Mouse (Mus musculus): ENCODE measurements around the gene Plekha6. TPM values are rescaled to one million over a fixed set of nuclear protein-coding genes. Genes with fewer than 3 reads are reported as not detected.
"Not testable (repeated sequence)": the region's sequence is repeated elsewhere in the genome, so short reads cannot be mapped to it uniquely, and the experiment has no call there.

The Plekha6 gene
- polyA plus RNA-seq, 2 experiments: 0.81 to 2.1 TPM

DNA sequence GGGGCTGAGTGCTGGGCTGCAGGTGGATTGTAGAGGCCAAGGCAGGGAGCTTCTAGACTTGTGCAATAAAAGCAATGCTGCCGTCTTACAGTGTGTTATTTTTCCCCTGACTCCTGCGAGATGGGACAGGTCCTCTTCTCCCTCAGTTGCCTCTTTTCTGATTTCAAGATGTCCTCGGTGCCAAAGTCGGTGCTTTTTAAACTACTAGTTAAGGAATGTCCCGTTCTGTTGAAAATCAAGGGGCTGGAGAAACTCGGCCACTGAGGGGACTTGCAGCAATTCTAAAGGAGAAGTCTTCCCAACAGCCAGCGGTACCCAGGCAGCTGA is 165.6 kb downstream of the Plekha6 start:
- Histone ChIP-seq H3K9ac (replicated peaks) (no peak overlapping the region), H3K9me3 (ENCODE audit: control insufficient read depth, low read length) (no peaks in the 10 kb centered on the region), H3K36me3 (replicated peaks; ENCODE audit: control insufficient read depth, insufficient read depth, low read depth) (no peaks in the 10 kb centered on the region), H3K27me3 (ENCODE audit: control insufficient read depth, insufficient read depth, low read length) (peaks cover 16% of the 10 kb centered on the region), H3K4me2 (ENCODE audit: low read depth) (peak overlapping the region; percentile 47), H3K4me1 (replicated peaks; ENCODE audit: control insufficient read depth in 2 of 2, insufficient read depth in 2 of 2, low read length in 1 of 2) (no peaks in the 10 kb centered on the region), H3K27ac (no peak overlapping the region), H3K4me3 (ENCODE audit: insufficient read depth in 1 of 2, low read depth in 2 of 2, low read length in 2 of 2) (no peak overlapping the region)
- DNase-seq (ENCODE audit: low read depth in 3 of 3, low spot score in 3 of 3) (no peak), ATAC-seq (ENCODE audit: insufficient read depth) (no peak)
- 18% methylated on average over 7 of the region's 7 CpGs for WGBS (ENCODE audit: insufficient replicate concordance)
- TF ChIP-seq EP300 (IDR thresholded peaks at IDR 0.05; ENCODE audit: low read depth): no peak
- TF ChIP-seq CTCF (IDR thresholded peaks at IDR 0.05; ENCODE audit: low read depth): no peak

DNA sequence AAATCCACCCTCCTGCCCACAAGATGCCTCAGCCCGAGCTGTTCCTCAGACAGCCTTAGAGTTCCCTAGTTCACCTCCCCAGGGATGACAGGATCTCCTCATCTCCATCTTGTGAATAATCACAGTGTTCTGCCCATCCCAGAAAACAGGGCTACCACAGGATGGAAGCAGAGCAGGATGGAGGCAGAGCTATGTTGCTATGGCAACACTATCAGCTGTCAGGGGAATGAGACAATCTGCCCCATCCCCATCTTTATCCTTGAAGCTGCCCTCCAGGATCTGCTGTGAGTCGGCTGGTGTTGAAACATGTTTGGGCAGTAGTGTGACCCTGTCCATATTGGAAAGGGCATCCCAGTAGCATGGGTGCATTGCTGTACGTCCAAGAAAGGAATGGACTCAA is 167.1 kb downstream of the Plekha6 start:
- Histone ChIP-seq H3K9ac (replicated peaks) (no peak overlapping the region), H3K36me3 (replicated peaks; ENCODE audit: control insufficient read depth, insufficient read depth, low read depth) (no peaks in the 10 kb centered on the region), H3K4me3 (ENCODE audit: insufficient read depth in 1 of 2, low read depth in 2 of 2, low read length in 2 of 2) (no peak overlapping the region), H3K4me2 (ENCODE audit: low read depth) (no peak overlapping the region), H3K27ac (no peak overlapping the region), H3K27me3 (ENCODE audit: control insufficient read depth, insufficient read depth, low read length) (peaks cover 16% of the 10 kb centered on the region), H3K4me1 (replicated peaks; ENCODE audit: control insufficient read depth in 2 of 2, insufficient read depth in 2 of 2, low read length in 1 of 2) (no peaks in the 10 kb centered on the region), H3K9me3 (ENCODE audit: control insufficient read depth, low read length) (no peaks in the 10 kb centered on the region)
- WGBS (ENCODE audit: insufficient replicate concordance): 42% methylated on average over 3 of the region's 3 CpGs
- no peak for ATAC-seq (ENCODE audit: insufficient read depth)
- no peak for TF ChIP-seq CTCF (IDR thresholded peaks at IDR 0.05; ENCODE audit: low read depth)
- no peak for DNase-seq (ENCODE audit: low read depth in 3 of 3, low spot score in 3 of 3)

DNA sequence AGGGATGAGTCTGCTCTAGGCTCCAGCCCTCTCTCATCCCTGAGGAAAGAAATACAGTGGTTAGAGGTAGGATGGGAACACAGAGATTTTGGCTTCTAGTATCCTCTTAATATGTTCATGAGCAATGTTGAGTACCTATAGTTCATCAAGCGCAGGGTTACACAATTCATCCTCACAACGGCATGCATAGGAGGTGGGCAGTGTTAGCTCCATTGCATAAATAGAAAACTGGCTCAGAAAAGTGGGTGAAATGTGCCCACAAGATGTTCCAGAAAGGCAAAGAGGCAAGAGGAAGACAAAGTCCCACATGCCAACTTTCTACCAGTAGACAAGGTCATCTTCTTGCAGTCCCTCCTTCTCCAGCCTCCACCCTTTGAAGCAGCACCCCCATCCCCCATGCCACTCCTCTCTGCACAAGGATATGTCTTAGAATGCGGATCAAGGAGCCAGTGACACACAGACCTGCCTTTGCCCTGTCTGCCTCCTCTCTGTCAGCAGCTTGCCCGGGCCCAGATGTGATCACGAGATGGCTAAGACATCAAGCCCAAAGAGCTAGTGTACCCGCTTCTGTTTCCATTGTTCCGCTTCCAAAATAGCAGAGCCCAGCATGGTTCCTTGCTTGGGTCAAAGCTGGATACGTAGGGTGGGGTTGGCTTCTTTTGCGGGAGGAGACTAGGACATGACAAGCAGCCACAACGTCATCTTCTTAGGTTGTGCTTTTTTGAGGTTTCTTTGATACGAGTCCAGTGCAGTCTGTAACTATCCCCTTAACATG is 168.8 kb downstream of the Plekha6 start:
- TF ChIP-seq EP300 (IDR thresholded peaks at IDR 0.05; ENCODE audit: low read depth) (no peak), CTCF (IDR thresholded peaks at IDR 0.05; ENCODE audit: low read depth) (no peak)
- H3K4me1 ChIP-seq (replicated peaks; ENCODE audit: control insufficient read depth in 2 of 2, insufficient read depth in 2 of 2, low read length in 1 of 2): no peaks in the 10 kb centered on the region
- no peak overlapping the region for H3K4me3 ChIP-seq (ENCODE audit: insufficient read depth in 1 of 2, low read depth in 2 of 2, low read length in 2 of 2)
- H3K4me2 ChIP-seq (ENCODE audit: low read depth): no peak overlapping the region
- no peaks in the 10 kb centered on the region for H3K9me3 ChIP-seq (ENCODE audit: control insufficient read depth, low read length)
- peaks cover 16% of the 10 kb centered on the region for H3K27me3 ChIP-seq (ENCODE audit: control insufficient read depth, insufficient read depth, low read length)
- DNase-seq (ENCODE audit: low read depth in 3 of 3, low spot score in 3 of 3) (no peak), ATAC-seq (ENCODE audit: insufficient read depth) (no peak)
- H3K9ac ChIP-seq (replicated peaks): no peak overlapping the region
- 68% methylated on average over 11 of the region's 11 CpGs for WGBS (ENCODE audit: insufficient replicate concordance)
- H3K36me3 ChIP-seq (replicated peaks; ENCODE audit: control insufficient read depth, insufficient read depth, low read depth): no peaks in the 10 kb centered on the region
- no peak overlapping the region for H3K27ac ChIP-seq

DNA sequence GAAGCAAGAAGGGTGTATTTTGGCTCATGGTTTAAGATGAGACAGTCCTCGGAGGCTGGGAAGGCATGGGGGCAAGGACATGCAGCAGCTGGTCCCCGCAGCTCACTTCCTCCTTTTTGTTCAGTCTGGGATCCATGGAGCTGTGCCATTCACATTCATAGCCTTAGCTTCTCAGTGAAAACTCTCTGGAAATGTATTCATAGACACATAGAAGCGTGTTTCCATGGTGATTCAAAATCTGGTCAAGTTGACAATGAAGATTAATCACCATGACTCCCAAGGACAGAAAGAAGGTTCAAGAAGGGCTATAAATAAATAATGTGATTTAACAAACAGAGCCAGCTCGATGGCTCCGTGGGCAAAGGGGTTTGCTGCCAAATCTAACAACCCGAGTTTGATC is 169.9 kb downstream of the Plekha6 start:
- Histone ChIP-seq H3K27me3 (ENCODE audit: control insufficient read depth, insufficient read depth, low read length) (peaks cover 9% of the 10 kb centered on the region), H3K4me1 (replicated peaks; ENCODE audit: control insufficient read depth in 2 of 2, insufficient read depth in 2 of 2, low read length in 1 of 2) (no peaks in the 10 kb centered on the region), H3K9ac (replicated peaks) (no peak overlapping the region), H3K27ac (no peak overlapping the region), H3K9me3 (ENCODE audit: control insufficient read depth, low read length) (no peaks in the 10 kb centered on the region), H3K4me3 (ENCODE audit: insufficient read depth in 1 of 2, low read depth in 2 of 2, low read length in 2 of 2) (no peak overlapping the region), H3K36me3 (replicated peaks; ENCODE audit: control insufficient read depth, insufficient read depth, low read depth) (no peaks in the 10 kb centered on the region), H3K4me2 (ENCODE audit: low read depth) (no peak overlapping the region)
- TF ChIP-seq EP300 (IDR thresholded peaks at IDR 0.05; ENCODE audit: low read depth) (no peak), CTCF (IDR thresholded peaks at IDR 0.05; ENCODE audit: low read depth) (no peak)
- DNase-seq (ENCODE audit: low read depth in 3 of 3, low spot score in 3 of 3): no peak
- WGBS (ENCODE audit: insufficient replicate concordance): 56% methylated on average over 6 of the region's 6 CpGs
- no peak for ATAC-seq (ENCODE audit: insufficient read depth)

DNA sequence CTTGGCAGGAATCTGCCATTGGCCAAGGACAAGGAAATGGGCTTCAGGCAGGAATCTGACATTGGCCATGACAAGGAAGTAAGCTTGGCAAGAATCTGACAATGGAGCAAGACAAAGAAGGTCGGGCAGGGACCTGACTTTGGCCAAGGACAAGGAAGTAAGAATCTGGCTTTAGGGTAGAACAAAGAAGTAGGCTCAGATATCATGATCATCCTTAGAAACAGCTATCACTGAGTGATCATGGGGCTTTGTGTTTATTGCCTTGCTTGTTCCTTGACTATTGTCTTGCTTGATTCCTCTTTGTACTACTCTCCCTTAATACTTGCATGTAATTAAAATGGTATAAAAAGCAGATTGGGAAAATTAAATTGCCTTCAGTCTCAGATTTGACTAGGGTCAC is 176.4 kb downstream of the Plekha6 start:
- WGBS (ENCODE audit: insufficient replicate concordance): 18% methylated on average over 1 of the region's 1 CpGs
- not testable (repeated sequence) for H3K9ac ChIP-seq (replicated peaks); H3K4me1 ChIP-seq (replicated peaks; ENCODE audit: control insufficient read depth in 2 of 2, insufficient read depth in 2 of 2, low read length in 1 of 2); H3K27me3 ChIP-seq (ENCODE audit: control insufficient read depth, insufficient read depth, low read length); H3K9me3 ChIP-seq (ENCODE audit: control insufficient read depth, low read length); H3K27ac ChIP-seq; H3K36me3 ChIP-seq (replicated peaks; ENCODE audit: control insufficient read depth, insufficient read depth, low read depth); H3K4me2 ChIP-seq (ENCODE audit: low read depth); DNase-seq (ENCODE audit: low read depth in 3 of 3, low spot score in 3 of 3); H3K4me3 ChIP-seq (ENCODE audit: insufficient read depth in 1 of 2, low read depth in 2 of 2, low read length in 2 of 2); ATAC-seq (ENCODE audit: insufficient read depth)
